Mouse (Mus musculus): ENCODE data around the gene Smc5. TPM values are rescaled to one million over a fixed set of nuclear protein-coding genes. Genes with fewer than 3 reads are reported as not detected.

Gene Smc5
- polyA plus RNA-seq, 1 experiment, result 0.68 TPM

GRCm38 (mm10) chr19:23246473-23246872, 27.2 kb downstream of the Smc5 start:
- WGBS, result 74% methylated on average over 2 of the region's 2 CpGs
- TF ChIP-seq POLR2A (IDR thresholded peaks at IDR 0.05; ENCODE audit: low read depth, low read length) (no peak), CTCF (IDR thresholded peaks at IDR 0.05; ENCODE audit: extremely low read depth, insufficient read length, insufficient replicate concordance, low read depth, low read length) (no peak)
- Histone ChIP-seq H3K27me3 (ENCODE audit: control insufficient read depth, insufficient read depth, low read length) (no peaks in the 10 kb centered on the region), H3K36me3 (ENCODE audit: control insufficient read depth, insufficient read depth, low read length) (peaks cover 19% of the 10 kb centered on the region), H3K4me3 (ENCODE audit: low read depth, low read length) (no peak overlapping the region), H3K27ac (ENCODE audit: insufficient read depth, low read depth, low read length) (no peak overlapping the region), H3K4me1 (ENCODE audit: control insufficient read depth, insufficient read depth, insufficient read length, low read length) (no peaks in the 10 kb centered on the region)

GRCm38 (mm10) chr19:23225065-23225464, 48.6 kb downstream of the Smc5 start:
- Histone ChIP-seq H3K4me3 (ENCODE audit: low read depth, low read length) (no peak overlapping the region), H3K27me3 (ENCODE audit: control insufficient read depth, insufficient read depth, low read length) (no peaks in the 10 kb centered on the region), H3K27ac (ENCODE audit: insufficient read depth, low read depth, low read length) (no peak overlapping the region), H3K36me3 (ENCODE audit: control insufficient read depth, insufficient read depth, low read length) (peaks cover 17% of the 10 kb centered on the region; the same call in 1 of the 2 replicates), H3K4me1 (ENCODE audit: control insufficient read depth, insufficient read depth, insufficient read length, low read length) (no peaks in the 10 kb centered on the region)
- TF ChIP-seq POLR2A (IDR thresholded peaks at IDR 0.05; ENCODE audit: low read depth, low read length) (no peak), CTCF (IDR thresholded peaks at IDR 0.05; ENCODE audit: extremely low read depth, insufficient read length, insufficient replicate concordance, low read depth, low read length) (0 out of 2 replicates have a peak, but pooled peaks have one; percentile 17)
- 57% methylated on average over 4 of the region's 4 CpGs for WGBS

- Histone ChIP-seq H3K27me3 (ENCODE audit: control insufficient read depth, insufficient read depth, low read length) (no peaks in the 10 kb centered on the region), H3K27ac (ENCODE audit: insufficient read depth, low read depth, low read length) (no peak overlapping the region), H3K4me3 (ENCODE audit: low read depth, low read length) (no peak overlapping the region), H3K36me3 (ENCODE audit: control insufficient read depth, insufficient read depth, low read length) (peaks cover 26% of the 10 kb centered on the region), H3K4me1 (ENCODE audit: control insufficient read depth, insufficient read depth, insufficient read length, low read length) (no peaks in the 10 kb centered on the region)
- TF ChIP-seq POLR2A (IDR thresholded peaks at IDR 0.05; ENCODE audit: low read depth, low read length) (no peak), CTCF (IDR thresholded peaks at IDR 0.05; ENCODE audit: extremely low read depth, insufficient read length, insufficient replicate concordance, low read depth, low read length) (no peak)
- WGBS, result 94% methylated on average over 8 of the region's 8 CpGs
Observed at GRCm38 (mm10) chr19:23214326-23214725, 59.4 kb downstream of the Smc5 start.

- no peak for TF ChIP-seq POLR2A (IDR thresholded peaks at IDR 0.05; ENCODE audit: low read depth, low read length)
- no peak for TF ChIP-seq CTCF (IDR thresholded peaks at IDR 0.05; ENCODE audit: extremely low read depth, insufficient read length, insufficient replicate concordance, low read depth, low read length)
- H3K27me3 ChIP-seq (ENCODE audit: control insufficient read depth, insufficient read depth, low read length), result no peaks in the 10 kb centered on the region
- peaks cover 23% of the 10 kb centered on the region for H3K36me3 ChIP-seq (ENCODE audit: control insufficient read depth, insufficient read depth, low read length)
- no peak overlapping the region for H3K27ac ChIP-seq (ENCODE audit: insufficient read depth, low read depth, low read length)
- H3K4me3 ChIP-seq (ENCODE audit: low read depth, low read length), result no peak overlapping the region
- 78% methylated on average over 6 of the region's 6 CpGs for WGBS
- no peaks in the 10 kb centered on the region for H3K4me1 ChIP-seq (ENCODE audit: control insufficient read depth, insufficient read depth, insufficient read length, low read length)
Observed at GRCm38 (mm10) chr19:23211325-23211724, 62.4 kb downstream of the Smc5 start.

GRCm38 (mm10) chr19:23203505-23204053, 70.1 kb downstream of the Smc5 start:
- no peaks in the 10 kb centered on the region for H3K4me1 ChIP-seq (ENCODE audit: control insufficient read depth, insufficient read depth, insufficient read length, low read length)
- 77% methylated on average over 3 of the region's 3 CpGs for WGBS
- TF ChIP-seq POLR2A (IDR thresholded peaks at IDR 0.05; ENCODE audit: low read depth, low read length), result no peak
- no peak for TF ChIP-seq CTCF (IDR thresholded peaks at IDR 0.05; ENCODE audit: extremely low read depth, insufficient read length, insufficient replicate concordance, low read depth, low read length)
- H3K27me3 ChIP-seq (ENCODE audit: control insufficient read depth, insufficient read depth, low read length), result no peaks in the 10 kb centered on the region
- H3K4me3 ChIP-seq (ENCODE audit: low read depth, low read length), result no peak overlapping the region
- peaks cover 6% of the 10 kb centered on the region for H3K36me3 ChIP-seq (ENCODE audit: control insufficient read depth, insufficient read depth, low read length)
- H3K27ac ChIP-seq (ENCODE audit: insufficient read depth, low read depth, low read length), result no peak overlapping the region

GRCm38 (mm10) chr19:23202106-23202505, 71.6 kb downstream of the Smc5 start:
- TF ChIP-seq POLR2A (IDR thresholded peaks at IDR 0.05; ENCODE audit: low read depth, low read length) (no peak), CTCF (IDR thresholded peaks at IDR 0.05; ENCODE audit: extremely low read depth, insufficient read length, insufficient replicate concordance, low read depth, low read length) (no peak)
- no peak overlapping the region for H3K4me3 ChIP-seq (ENCODE audit: low read depth, low read length)
- H3K27me3 ChIP-seq (ENCODE audit: control insufficient read depth, insufficient read depth, low read length), result no peaks in the 10 kb centered on the region
- no peak overlapping the region for H3K27ac ChIP-seq (ENCODE audit: insufficient read depth, low read depth, low read length)
- H3K36me3 ChIP-seq (ENCODE audit: control insufficient read depth, insufficient read depth, low read length), result peaks cover 5% of the 10 kb centered on the region
- no peaks in the 10 kb centered on the region for H3K4me1 ChIP-seq (ENCODE audit: control insufficient read depth, insufficient read depth, insufficient read length, low read length)
- 98% methylated on average over 5 of the region's 5 CpGs for WGBS

- Histone ChIP-seq H3K27me3 (ENCODE audit: control insufficient read depth, insufficient read depth, low read length) (no peaks in the 10 kb centered on the region), H3K4me3 (ENCODE audit: low read depth, low read length) (no peak overlapping the region), H3K4me1 (ENCODE audit: control insufficient read depth, insufficient read depth, insufficient read length, low read length) (no peaks in the 10 kb centered on the region), H3K36me3 (ENCODE audit: control insufficient read depth, insufficient read depth, low read length) (no peaks in the 10 kb centered on the region), H3K27ac (ENCODE audit: insufficient read depth, low read depth, low read length) (no peak overlapping the region)
- WGBS, result 78% methylated on average over 3 of the region's 3 CpGs
- no peak for TF ChIP-seq POLR2A (IDR thresholded peaks at IDR 0.05; ENCODE audit: low read depth, low read length)
- no peak for TF ChIP-seq CTCF (IDR thresholded peaks at IDR 0.05; ENCODE audit: extremely low read depth, insufficient read length, insufficient replicate concordance, low read depth, low read length)
Observed at GRCm38 (mm10) chr19:23193076-23193475, 80.6 kb downstream of the Smc5 start.
